Mouse (Mus musculus): Measurements from ENCODE around the gene Nfyb.
A peak's percentile ranks its signal among the peaks of the same experiment; 100 is the strongest.

Nfyb gene

GRCm38 (mm10) chr10:82778791-82779549, 15.0 kb upstream of the Nfyb start:
- DNase-seq, result no peak

GRCm38 (mm10) chr10:82777886-82778285, 13.9 kb upstream of the Nfyb start:
- DNase-seq, result no peak

- DNase-seq, result no peak
Observed at GRCm38 (mm10) chr10:82777075-82777474, 13.1 kb upstream of the Nfyb start.

GRCm38 (mm10) chr10:82774841-82775240, 10.9 kb upstream of the Nfyb start:
- DNase-seq, result no peak

- DNase-seq, result no peak
Observed at GRCm38 (mm10) chr10:82771595-82772170, 7.7 kb upstream of the Nfyb start.

- no peak for DNase-seq
Observed at GRCm38 (mm10) chr10:82770713-82771112, 6.8 kb upstream of the Nfyb start.

- no peak for DNase-seq
Observed at GRCm38 (mm10) chr10:82768901-82769300, 5.0 kb upstream of the Nfyb start.

GRCm38 (mm10) chr10:82762756-82763681, 925 bp downstream of the Nfyb start:
- peak; percentile 29 for DNase-seq

GRCm38 (mm10) chr10:82761037-82761811, 2.7 kb downstream of the Nfyb start:
- DNase-seq, result no peak

- no peak for DNase-seq
Observed at GRCm38 (mm10) chr10:82759706-82760105, 4.2 kb downstream of the Nfyb start.

- no peak for DNase-seq
Observed at GRCm38 (mm10) chr10:82758878-82759277, 5.1 kb downstream of the Nfyb start.

- no peak for DNase-seq
Observed at GRCm38 (mm10) chr10:82758368-82758767, 5.6 kb downstream of the Nfyb start.

- DNase-seq, result no peak
Observed at GRCm38 (mm10) chr10:82757341-82757740, 6.6 kb downstream of the Nfyb start.

GRCm38 (mm10) chr10:82756466-82756865, 7.5 kb downstream of the Nfyb start:
- no peak for DNase-seq

- no peak for DNase-seq
Observed at GRCm38 (mm10) chr10:82755213-82755890, 8.6 kb downstream of the Nfyb start.

- DNase-seq, result no peak
Observed at GRCm38 (mm10) chr10:82754642-82755041, 9.3 kb downstream of the Nfyb start.

GRCm38 (mm10) chr10:82752921-82753320, 11.0 kb downstream of the Nfyb start:
- no peak for DNase-seq

- DNase-seq, result no peak
Observed at GRCm38 (mm10) chr10:82750778-82751177, 13.2 kb downstream of the Nfyb start.

- DNase-seq, result no peak
Observed at GRCm38 (mm10) chr10:82746988-82747850, 16.7 kb downstream of the Nfyb start.

- no peak for DNase-seq
Observed at GRCm38 (mm10) chr10:82745301-82745700, 18.6 kb downstream of the Nfyb start.

- DNase-seq, result no peak
Observed at GRCm38 (mm10) chr10:82744296-82744695, 19.6 kb downstream of the Nfyb start.

Measured in lung, postnatal 14 days (tissue).